Mouse (Mus musculus): ENCODE measurements around the gene Vps8. TPM values are rescaled to one million over a fixed set of nuclear protein-coding genes. Genes with fewer than 3 reads are reported as not detected.

Vps8 gene
- polyA plus RNA-seq, 1 experiment from 2014 or later = 41.1 TPM

- H3K4me2 ChIP-seq (ENCODE audit: low read length) = no peak overlapping the region
- no peaks in the 10 kb centered on the region for H3K4me1 ChIP-seq (ENCODE audit: control insufficient read depth, insufficient read depth, low read length)
- no peak overlapping the region for H3K4me3 ChIP-seq (replicated peaks; ENCODE audit: low read depth, low read length)
- no peaks in the 10 kb centered on the region for H3K27me3 ChIP-seq (ENCODE audit: control insufficient read depth, insufficient read depth, low read length)
- peaks cover 20% of the 10 kb centered on the region; the same call in 1 of the 2 replicates for H3K36me3 ChIP-seq (ENCODE audit: control insufficient read depth, insufficient read depth, low read length)
- H3K27ac ChIP-seq (replicated peaks; ENCODE audit: low read depth, low read length) = no peak overlapping the region
- ATAC-seq (ENCODE audit: low FRiP score, low TSS enrichment) (no peak), DNase-seq (no peak)
- 85% methylated on average over 3 of the region's 3 CpGs for WGBS
- no peaks in the 10 kb centered on the region for H3K9me3 ChIP-seq (ENCODE audit: control insufficient read depth, low read length)
- H3K9ac ChIP-seq (replicated peaks; ENCODE audit: low read length) = no peak overlapping the region
Measured at GRCm38 (mm10) chr16:21562625-21563300, 139.8 kb downstream of the Vps8 start.

GRCm38 (mm10) chr16:21563322-21563721 lies 140.4 kb downstream of the Vps8 start:
- WGBS = 92% methylated on average over 6 of the region's 6 CpGs
- H3K27me3 ChIP-seq (ENCODE audit: control insufficient read depth, insufficient read depth, low read length) = no peaks in the 10 kb centered on the region
- H3K27ac ChIP-seq (replicated peaks; ENCODE audit: low read depth, low read length) = no peak overlapping the region
- H3K4me3 ChIP-seq (replicated peaks; ENCODE audit: low read depth, low read length) = no peak overlapping the region
- peaks cover 26% of the 10 kb centered on the region; the same call in 1 of the 2 replicates for H3K36me3 ChIP-seq (ENCODE audit: control insufficient read depth, insufficient read depth, low read length)
- H3K4me1 ChIP-seq (ENCODE audit: control insufficient read depth, insufficient read depth, low read length) = no peaks in the 10 kb centered on the region
- ATAC-seq (ENCODE audit: low FRiP score, low TSS enrichment) (no peak), DNase-seq (no peak)
- H3K9ac ChIP-seq (replicated peaks; ENCODE audit: low read length) = no peak overlapping the region
- no peaks in the 10 kb centered on the region for H3K9me3 ChIP-seq (ENCODE audit: control insufficient read depth, low read length)
- H3K4me2 ChIP-seq (ENCODE audit: low read length) = no peak overlapping the region

GRCm38 (mm10) chr16:21567093-21567492 lies 144.2 kb downstream of the Vps8 start:
- ATAC-seq (ENCODE audit: low FRiP score, low TSS enrichment) = no peak
- DNase-seq = no peak
- no peak overlapping the region for H3K4me2 ChIP-seq (ENCODE audit: low read length)
- no peak overlapping the region for H3K9ac ChIP-seq (replicated peaks; ENCODE audit: low read length)
- 94% methylated on average over 5 of the region's 5 CpGs for WGBS
- no peaks in the 10 kb centered on the region for H3K9me3 ChIP-seq (ENCODE audit: control insufficient read depth, low read length)
- no peaks in the 10 kb centered on the region for H3K27me3 ChIP-seq (ENCODE audit: control insufficient read depth, insufficient read depth, low read length)
- peaks cover 12% of the 10 kb centered on the region; the same call in 1 of the 2 replicates for H3K36me3 ChIP-seq (ENCODE audit: control insufficient read depth, insufficient read depth, low read length)
- H3K4me3 ChIP-seq (replicated peaks; ENCODE audit: low read depth, low read length) = no peak overlapping the region
- H3K4me1 ChIP-seq (ENCODE audit: control insufficient read depth, insufficient read depth, low read length) = no peaks in the 10 kb centered on the region
- H3K27ac ChIP-seq (replicated peaks; ENCODE audit: low read depth, low read length) = no peak overlapping the region

- Histone ChIP-seq H3K9me3 (ENCODE audit: control insufficient read depth, low read length) (no peaks in the 10 kb centered on the region), H3K4me1 (ENCODE audit: control insufficient read depth, insufficient read depth, low read length) (no peaks in the 10 kb centered on the region), H3K4me2 (ENCODE audit: low read length) (no peak overlapping the region), H3K4me3 (replicated peaks; ENCODE audit: low read depth, low read length) (no peak overlapping the region), H3K9ac (replicated peaks; ENCODE audit: low read length) (no peak overlapping the region), H3K27ac (replicated peaks; ENCODE audit: low read depth, low read length) (no peak overlapping the region), H3K36me3 (ENCODE audit: control insufficient read depth, insufficient read depth, low read length) (peaks cover 12% of the 10 kb centered on the region; the same call in 1 of the 2 replicates), H3K27me3 (ENCODE audit: control insufficient read depth, insufficient read depth, low read length) (no peaks in the 10 kb centered on the region)
- 91% methylated on average over 7 of the region's 7 CpGs for WGBS
- ATAC-seq (ENCODE audit: low FRiP score, low TSS enrichment) = no peak
- no peak for DNase-seq
Measured at GRCm38 (mm10) chr16:21569952-21570351, 147.0 kb downstream of the Vps8 start.

GRCm38 (mm10) chr16:21570786-21571185 lies 147.9 kb downstream of the Vps8 start:
- Histone ChIP-seq H3K27ac (replicated peaks; ENCODE audit: low read depth, low read length) (no peak overlapping the region), H3K4me3 (replicated peaks; ENCODE audit: low read depth, low read length) (no peak overlapping the region), H3K4me1 (ENCODE audit: control insufficient read depth, insufficient read depth, low read length) (no peaks in the 10 kb centered on the region), H3K36me3 (ENCODE audit: control insufficient read depth, insufficient read depth, low read length) (peaks cover 9% of the 10 kb centered on the region; the same call in 1 of the 2 replicates), H3K4me2 (ENCODE audit: low read length) (no peak overlapping the region), H3K9ac (replicated peaks; ENCODE audit: low read length) (no peak overlapping the region), H3K27me3 (ENCODE audit: control insufficient read depth, insufficient read depth, low read length) (no peaks in the 10 kb centered on the region), H3K9me3 (ENCODE audit: control insufficient read depth, low read length) (no peaks in the 10 kb centered on the region)
- DNase-seq (no peak), ATAC-seq (ENCODE audit: low FRiP score, low TSS enrichment) (no peak)
- WGBS = 89% methylated on average over 5 of the region's 5 CpGs

- WGBS = 37% methylated on average over 10 of the region's 10 CpGs
- H3K9ac ChIP-seq (replicated peaks; ENCODE audit: low read length) = no peak overlapping the region
- ATAC-seq (ENCODE audit: low FRiP score, low TSS enrichment) (no peak; the same call in 1 of the 2 replicates), DNase-seq (peak; percentile 29)
- no peaks in the 10 kb centered on the region for H3K9me3 ChIP-seq (ENCODE audit: control insufficient read depth, low read length)
- 0 out of 2 replicates have a peak overlapping the region, but pooled peaks have one; percentile 14 for H3K27ac ChIP-seq (replicated peaks; ENCODE audit: low read depth, low read length)
- H3K4me1 ChIP-seq (ENCODE audit: control insufficient read depth, insufficient read depth, low read length) = 0 out of 2 replicates have a peak, but pooled peaks cover 3% of the 10 kb centered on the region
- no peaks in the 10 kb centered on the region; the same call in 1 of the 2 replicates for H3K36me3 ChIP-seq (ENCODE audit: control insufficient read depth, insufficient read depth, low read length)
- H3K4me2 ChIP-seq (ENCODE audit: low read length) = no peak overlapping the region
- no peak overlapping the region for H3K4me3 ChIP-seq (replicated peaks; ENCODE audit: low read depth, low read length)
- H3K27me3 ChIP-seq (ENCODE audit: control insufficient read depth, insufficient read depth, low read length) = no peaks in the 10 kb centered on the region
Measured at GRCm38 (mm10) chr16:21576000-21576420, 153.1 kb downstream of the Vps8 start.

- Histone ChIP-seq H3K36me3 (ENCODE audit: control insufficient read depth, insufficient read depth, low read length) (0 out of 2 replicates have a peak, but pooled peaks cover 5% of the 10 kb centered on the region), H3K4me3 (replicated peaks; ENCODE audit: low read depth, low read length) (no peak overlapping the region), H3K27me3 (ENCODE audit: control insufficient read depth, insufficient read depth, low read length) (no peaks in the 10 kb centered on the region), H3K9ac (replicated peaks; ENCODE audit: low read length) (no peak overlapping the region), H3K4me2 (ENCODE audit: low read length) (no peak overlapping the region), H3K4me1 (ENCODE audit: control insufficient read depth, insufficient read depth, low read length) (no peaks in the 10 kb centered on the region), H3K9me3 (ENCODE audit: control insufficient read depth, low read length) (no peaks in the 10 kb centered on the region), H3K27ac (replicated peaks; ENCODE audit: low read depth, low read length) (no peak overlapping the region)
- WGBS = 97% methylated on average over 6 of the region's 6 CpGs
- ATAC-seq (ENCODE audit: low FRiP score, low TSS enrichment) (no peak), DNase-seq (no peak)
Measured at GRCm38 (mm10) chr16:21589110-21589509, 166.2 kb downstream of the Vps8 start.

GRCm38 (mm10) chr16:21590806-21591205 lies 167.9 kb downstream of the Vps8 start:
- Histone ChIP-seq H3K4me3 (replicated peaks; ENCODE audit: low read depth, low read length) (no peak overlapping the region), H3K9ac (replicated peaks; ENCODE audit: low read length) (no peak overlapping the region), H3K4me1 (ENCODE audit: control insufficient read depth, insufficient read depth, low read length) (no peaks in the 10 kb centered on the region), H3K4me2 (ENCODE audit: low read length) (no peak overlapping the region), H3K36me3 (ENCODE audit: control insufficient read depth, insufficient read depth, low read length) (0 out of 2 replicates have a peak, but pooled peaks cover 5% of the 10 kb centered on the region), H3K27me3 (ENCODE audit: control insufficient read depth, insufficient read depth, low read length) (no peaks in the 10 kb centered on the region), H3K27ac (replicated peaks; ENCODE audit: low read depth, low read length) (no peak overlapping the region), H3K9me3 (ENCODE audit: control insufficient read depth, low read length) (no peaks in the 10 kb centered on the region)
- WGBS = 83% methylated on average over 5 of the region's 5 CpGs
- ATAC-seq (ENCODE audit: low FRiP score, low TSS enrichment) (no peak), DNase-seq (no peak)

- Histone ChIP-seq H3K4me2 (ENCODE audit: low read length) (no peak overlapping the region), H3K4me3 (replicated peaks; ENCODE audit: low read depth, low read length) (no peak overlapping the region), H3K27ac (replicated peaks; ENCODE audit: low read depth, low read length) (no peak overlapping the region), H3K27me3 (ENCODE audit: control insufficient read depth, insufficient read depth, low read length) (no peaks in the 10 kb centered on the region), H3K9me3 (ENCODE audit: control insufficient read depth, low read length) (no peaks in the 10 kb centered on the region), H3K4me1 (ENCODE audit: control insufficient read depth, insufficient read depth, low read length) (no peaks in the 10 kb centered on the region), H3K9ac (replicated peaks; ENCODE audit: low read length) (no peak overlapping the region), H3K36me3 (ENCODE audit: control insufficient read depth, insufficient read depth, low read length) (0 out of 2 replicates have a peak, but pooled peaks cover 5% of the 10 kb centered on the region)
- DNase-seq = no peak
- 87% methylated on average over 2 of the region's 2 CpGs for WGBS
- ATAC-seq (ENCODE audit: low FRiP score, low TSS enrichment) = no peak
Measured at GRCm38 (mm10) chr16:21591511-21591910, 168.6 kb downstream of the Vps8 start.
